Mouse (Mus musculus): ENCODE measurements at regions not wholly inside any gene's neighbourhood (a gene's known extent, or its start where the extent isn't known, plus 50 kb on each side); places are given as distances from the start of the nearest gene placed in this dataset.

- no peaks in the 10 kb centered on the region for H3K27me3 ChIP-seq
- no peak overlapping the region for H3K4me3 ChIP-seq
- WGBS: 85% methylated on average over 3 of the region's 3 CpGs
- no peak overlapping the region for H3K27ac ChIP-seq (replicated peaks)
- no peaks in the 10 kb centered on the region for H3K9me3 ChIP-seq
- no peak overlapping the region for H3K9ac ChIP-seq (replicated peaks)
- H3K4me1 ChIP-seq: no peaks in the 10 kb centered on the region
- no peak for ATAC-seq (ENCODE audit: low FRiP score, low read depth)
- H3K36me3 ChIP-seq: no peaks in the 10 kb centered on the region
- no peak overlapping the region for H3K4me2 ChIP-seq (replicated peaks)
Observed at GRCm38 (mm10) chrX:68622141-68622540, 56.2 kb upstream of the Fmr1 start.
